Mouse (Mus musculus) v-Abl transformed pro-B cells (cell line): ENCODE measurements around the gene Nfya.

Experiments used
- in situ Hi-C, 2 experiments: fragments of 400-800 bp; cut with MboI; formaldehyde crosslinking; loops; one replicate each; pipeline ENCODE4 v1.15.1; 2025; ENCODE audit not compliant: unreplicated experiment in 2 of 2

Nfya gene

GRCm38 (mm10) chr17:48432158-48432980, 22.7 kb upstream of the Nfya start, which contains the start of gene Apobec2:
Apobec2 (minus strand) TSS chr17:48432930.
- in situ Hi-C loops, result no loop called here

DNA sequence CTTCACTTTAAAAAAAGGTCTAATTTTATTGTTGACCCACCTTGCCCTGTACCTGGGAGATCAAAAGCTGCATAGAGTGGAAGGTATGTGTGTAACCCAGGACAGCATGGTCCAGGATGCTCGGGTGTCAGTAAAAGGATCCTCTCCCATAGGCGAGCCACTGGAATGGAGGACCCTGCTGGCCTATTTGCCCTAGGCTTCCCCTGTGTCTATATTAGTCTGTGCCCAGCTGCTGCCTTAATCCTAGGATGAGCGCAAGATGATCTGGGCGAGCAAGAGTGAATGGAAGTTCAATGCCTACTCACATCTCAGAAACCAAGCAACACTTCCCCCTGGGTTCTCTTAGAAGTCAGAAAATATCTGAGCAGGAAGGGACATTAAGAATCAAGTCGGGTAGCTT, 21.3 kb upstream of the Nfya start:
- in situ Hi-C loops, result no loop called here

DNA sequence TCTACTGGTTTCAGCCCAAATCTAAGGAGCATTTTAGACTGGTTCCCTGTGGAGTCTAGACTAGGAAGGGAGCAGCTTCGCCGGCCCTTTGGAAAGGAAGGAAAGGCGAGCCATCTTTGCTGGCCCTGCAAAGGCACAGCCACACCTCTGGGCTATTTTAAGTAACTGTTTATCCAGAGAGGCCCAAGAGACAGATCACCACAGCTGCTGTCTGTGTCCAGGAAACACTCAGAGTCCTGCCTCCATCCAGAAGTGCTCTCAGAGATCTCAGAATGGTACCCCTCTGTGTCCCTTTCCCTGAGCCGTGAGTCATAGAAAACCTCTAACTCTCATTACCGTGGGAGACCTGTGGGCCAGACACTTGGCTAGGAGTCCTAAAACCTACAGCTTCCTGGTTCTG, 20.7 kb upstream of the Nfya start:
- in situ Hi-C loops, result no loop called here

DNA sequence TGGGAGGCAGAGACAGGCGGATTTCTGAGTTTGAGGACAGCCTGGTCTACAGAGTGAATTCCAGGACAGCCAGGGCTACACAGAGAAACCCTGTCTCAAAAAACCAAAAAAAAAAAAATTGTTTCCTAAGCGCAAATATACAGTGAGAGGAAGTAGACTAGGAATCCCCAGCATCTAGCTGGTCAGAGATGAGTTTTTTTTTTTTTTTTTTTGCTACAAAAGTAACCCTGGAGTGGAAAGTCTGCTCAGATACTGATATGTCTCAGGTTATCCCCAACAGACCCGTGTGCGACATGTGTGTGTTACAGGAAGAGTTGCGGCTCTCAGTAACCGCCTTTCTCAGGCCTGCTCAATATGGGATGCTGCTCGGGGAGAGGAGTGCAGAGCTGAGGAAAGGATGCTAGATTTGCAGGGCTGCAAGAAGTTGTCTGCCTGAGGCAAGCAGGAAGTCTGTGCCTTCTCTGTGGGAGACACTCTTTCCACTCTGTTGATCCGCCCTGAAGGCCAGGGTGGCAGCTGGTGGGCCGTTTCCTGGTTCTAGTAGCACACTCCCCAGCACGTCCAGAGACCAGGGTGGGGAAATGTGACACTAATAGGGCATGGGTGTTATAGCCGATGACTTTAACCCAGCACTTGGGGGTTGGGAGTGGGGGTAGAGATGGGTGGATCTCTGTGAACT, 18.3 kb upstream of the Nfya start:
- in situ Hi-C loops, result no loop called here

- in situ Hi-C loops, result no loop called here
Measured at GRCm38 (mm10) chr17:48426991-48427750, 17.5 kb upstream of the Nfya start.

DNA sequence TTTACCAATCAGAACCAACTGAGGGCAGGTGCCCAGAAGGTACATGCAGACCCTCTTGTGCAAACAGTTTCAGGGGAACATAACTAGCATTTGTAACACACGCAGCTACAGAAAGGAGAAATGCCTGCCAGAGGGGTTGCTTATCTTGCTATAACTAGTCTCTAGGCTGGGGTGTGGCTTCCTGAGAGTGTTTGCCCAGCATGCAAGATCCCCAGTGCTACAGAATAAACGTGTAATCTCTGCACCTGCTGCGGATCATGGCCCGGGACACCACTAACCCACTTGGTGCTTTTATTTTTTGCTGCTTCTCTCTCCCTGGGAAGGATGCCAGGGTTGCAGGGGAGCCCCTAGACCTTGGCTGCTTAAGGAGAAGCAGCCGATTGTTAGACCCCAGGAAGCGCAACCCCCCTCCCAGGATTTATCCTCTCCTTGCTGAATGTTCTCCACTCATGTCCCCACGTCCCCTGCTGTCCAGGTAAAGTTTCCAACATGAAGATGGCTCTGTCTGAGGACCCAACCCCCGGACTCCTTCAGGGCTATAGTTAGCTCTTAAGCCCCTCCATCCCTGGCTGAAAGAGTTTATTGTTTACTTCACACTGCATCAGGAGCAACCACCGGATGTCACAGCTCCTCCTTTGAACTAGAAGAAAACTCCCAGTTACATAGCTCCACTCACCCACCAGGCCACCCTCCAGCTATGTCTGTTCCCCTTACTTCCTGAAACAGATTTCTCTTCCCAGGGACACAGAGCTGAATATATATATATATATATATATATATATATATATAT, 16.3 kb upstream of the Nfya start:
- in situ Hi-C loops, result no loop called here

DNA sequence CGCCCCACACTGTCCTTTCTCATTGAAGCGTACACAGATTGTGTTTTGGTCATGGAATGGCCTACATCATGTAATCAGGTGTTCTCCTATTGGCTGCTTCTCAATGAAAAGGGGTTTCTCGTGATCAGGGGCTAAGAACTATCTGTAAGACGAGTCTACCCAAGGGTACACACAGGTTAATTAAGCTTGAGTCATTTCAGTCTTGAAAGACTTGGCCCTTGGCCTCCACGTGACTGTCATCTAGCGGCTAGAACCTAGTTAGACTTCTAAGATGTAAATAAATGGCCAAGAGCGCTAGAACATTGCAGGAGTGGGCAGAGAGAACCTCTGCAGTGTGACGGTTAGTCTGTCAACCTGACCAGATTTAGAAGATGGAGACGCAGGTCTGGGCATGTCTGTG, 14.5 kb upstream of the Nfya start:
- in situ Hi-C loops, result loop anchor here in 1 of 2 experiments (25.0 kb wide), 2 partner anchors 1412 to 1763 kb away; partner anchors contain the start of genes Rftn1 and Ubr2

DNA sequence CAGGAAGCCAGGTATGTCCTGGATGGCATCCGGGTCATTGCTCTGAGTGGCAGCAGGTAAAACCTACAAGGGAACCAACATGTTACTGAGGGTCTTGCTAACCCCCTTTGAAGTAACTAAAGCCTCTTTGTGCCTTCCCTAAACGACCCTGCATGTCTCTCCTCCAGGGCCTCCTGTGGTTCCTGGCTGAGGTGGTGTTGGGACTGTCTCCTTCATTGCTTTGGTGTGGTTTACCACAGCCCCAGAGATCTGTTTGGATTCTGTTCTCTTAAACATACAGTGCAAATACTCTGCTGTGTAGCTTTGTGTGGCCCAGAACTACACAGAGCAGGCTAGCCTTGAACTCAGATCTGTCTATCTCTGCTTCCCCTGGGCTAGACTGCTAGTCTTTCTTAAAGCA, 9.9 kb upstream of the Nfya start:
- in situ Hi-C loops, result loop anchor here (5.0 to 25.0 kb wide), 6 partner anchors 183 to 1768 kb away; partner anchors contain the start of genes Rftn1 (in 1 of the 2) and Ubr2 (in 1 of the 2)

DNA sequence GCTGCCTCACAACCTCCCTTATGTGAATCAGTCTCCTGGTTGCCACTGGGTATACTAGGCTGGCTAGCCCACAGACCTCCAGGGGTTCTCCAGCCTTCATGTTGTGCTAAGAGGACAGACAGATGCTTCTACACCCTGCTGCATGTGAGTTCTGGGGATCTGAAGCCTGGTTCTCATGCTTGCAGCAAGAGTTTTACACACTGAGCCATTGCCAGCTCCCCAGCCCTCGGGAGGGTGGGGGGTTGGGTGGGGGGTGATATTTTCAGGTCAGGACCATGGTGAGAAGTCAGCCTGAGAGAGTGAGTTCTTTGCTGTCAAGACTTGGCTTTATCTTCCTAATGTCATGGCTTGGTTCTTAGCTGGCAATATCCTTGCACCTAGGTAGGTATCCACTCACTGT, 9.1 kb upstream of the Nfya start:
- in situ Hi-C loops, result loop anchor here (5.0 to 25.0 kb wide), 6 partner anchors 184 to 1769 kb away; partner anchors contain the start of genes Rftn1 (in 1 of the 2) and Ubr2 (in 1 of the 2)

DNA sequence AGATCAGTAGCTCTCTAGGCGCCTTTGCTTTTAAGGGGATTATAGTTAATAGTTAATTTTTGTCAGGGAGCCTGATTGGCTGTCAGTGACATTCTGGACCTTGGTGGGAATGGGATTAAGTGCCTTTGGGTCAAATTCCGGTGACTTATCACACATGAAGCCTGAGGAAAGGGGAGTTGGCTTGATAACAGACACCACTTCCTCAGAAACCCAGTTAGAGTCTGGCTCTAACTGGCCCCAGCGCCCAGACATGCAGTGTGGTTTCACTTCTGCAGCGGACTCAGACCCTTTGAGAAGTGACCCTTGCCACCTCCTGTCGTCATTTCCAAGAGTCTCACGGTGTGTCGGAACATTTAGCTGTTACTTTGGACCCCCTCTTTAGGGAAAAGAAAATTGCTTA, 8.5 kb upstream of the Nfya start:
- in situ Hi-C loops, result loop anchor here (5.0 to 25.0 kb wide), 6 partner anchors 184 to 1769 kb away; partner anchors contain the start of genes Rftn1 (in 1 of the 2) and Ubr2 (in 1 of the 2)

- in situ Hi-C loops, result loop anchor here (5.0 to 25.0 kb wide), 6 partner anchors 185 to 1770 kb away; partner anchors contain the start of genes Rftn1 (in 1 of the 2) and Ubr2 (in 1 of the 2)
Measured at GRCm38 (mm10) chr17:48417521-48417920, 7.8 kb upstream of the Nfya start.

DNA sequence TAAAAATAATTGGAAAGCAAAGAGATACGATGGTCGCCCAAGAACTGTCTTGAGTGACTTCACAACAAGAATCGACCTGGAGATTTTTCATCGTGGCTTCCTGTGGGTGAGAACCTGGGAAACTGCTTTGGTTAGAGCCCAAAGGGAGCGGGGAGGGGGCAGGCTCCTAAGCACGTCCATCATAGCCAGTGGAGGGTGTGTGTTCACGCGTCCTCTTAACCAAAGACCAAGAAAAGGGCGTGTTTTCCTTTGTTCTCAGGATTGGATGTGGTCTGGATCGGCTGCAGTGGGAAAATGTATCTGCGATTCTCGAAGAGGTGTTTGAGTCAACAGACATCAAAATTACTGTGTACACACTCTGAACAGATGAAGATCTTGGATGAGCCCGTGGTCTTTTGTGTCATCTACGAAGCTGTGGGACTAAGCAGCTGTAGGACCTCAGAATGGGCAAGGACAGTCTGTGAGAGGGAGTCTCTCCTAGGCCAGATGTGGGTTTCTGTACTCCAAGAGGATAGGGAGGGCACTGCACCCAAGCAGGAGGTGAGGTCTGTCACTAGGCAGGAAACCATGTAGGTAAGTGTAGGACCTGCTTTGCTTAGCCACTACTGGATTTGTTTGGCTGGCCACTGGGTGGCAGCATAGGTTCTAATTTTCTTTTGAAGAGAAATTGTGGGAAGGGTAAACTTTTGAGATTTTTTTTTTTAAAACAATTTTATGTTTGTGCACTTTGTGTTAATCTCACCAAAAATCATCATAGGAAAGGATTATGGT, 6.9 kb upstream of the Nfya start:
- in situ Hi-C loops, result loop anchor here (5.0 to 25.0 kb wide), 6 partner anchors 186 to 1771 kb away; partner anchors contain the start of genes Rftn1 (in 1 of the 2) and Ubr2 (in 1 of the 2)

GRCm38 (mm10) chr17:48416011-48416410, 6.3 kb upstream of the Nfya start:
- in situ Hi-C loops, result loop anchor here (5.0 to 25.0 kb wide), 6 partner anchors 186 to 1771 kb away; partner anchors contain the start of genes Rftn1 (in 1 of the 2) and Ubr2 (in 1 of the 2)

GRCm38 (mm10) chr17:48411241-48411640, 1.5 kb upstream of the Nfya start:
- in situ Hi-C loops, result loop anchor here (5.0 to 25.0 kb wide), 9 partner anchors 56 to 1776 kb away; partner anchors contain the start of genes Rftn1 (in 1 of the 2) and Ubr2 (in 1 of the 2)

- in situ Hi-C loops, result loop anchor here (5.0 to 25.0 kb wide), 9 partner anchors 57 to 1777 kb away; partner anchors contain the start of genes Rftn1 (in 1 of the 2) and Ubr2 (in 1 of the 2)
Measured at GRCm38 (mm10) chr17:48410299-48410785, 636 bp upstream of the Nfya start.

GRCm38 (mm10) chr17:48408526-48409291, 997 bp downstream of the Nfya start:
- in situ Hi-C loops, result loop anchor here (10.0 to 25.0 kb wide), 4 partner anchors 304 to 1779 kb away; partner anchors contain the start of genes Rftn1 (in 1 of the 2) and Ubr2 (in 1 of the 2)

GRCm38 (mm10) chr17:48407910-48408525, 1.7 kb downstream of the Nfya start:
- in situ Hi-C loops, result loop anchor here (10.0 to 25.0 kb wide), 4 partner anchors 303 to 1779 kb away; partner anchors contain the start of genes Rftn1 (in 1 of the 2) and Ubr2 (in 1 of the 2)
